Mouse (Mus musculus) layer of hippocampus, adult 2 months (tissue): ENCODE results near the gene Rsph1. TPM values are rescaled to one million over a fixed set of nuclear protein-coding genes. Genes with fewer than 3 reads are reported as not detected.

Source experiments
- DNase-seq, 2 experiments: peaks; one replicate each; pipeline ENCODE4 v3.0.0; 2022; ENCODE audit warnings: low spot score in 2 of 2
- H3K27ac ChIP-seq: fragments of 200-600 bp; 2 replicates; pipeline ENCODE4 v1.8.1; 2022
- H3K4me3 ChIP-seq: fragments of 200-600 bp; 2 replicates; pipeline ENCODE4 v1.8.1; 2022; ENCODE audit warnings: mild to moderate bottlenecking
- CTCF ChIP-seq: fragments of 200-600 bp; conservative IDR thresholded peaks from 2 replicates; pipeline ENCODE4 v1.8.1; 2022; ENCODE audit warnings: antibody characterized with exemption, mild to moderate bottlenecking, moderate library complexity
- total RNA-seq, 2 experiments: library from RNA; stranded (reverse); gene quantifications; 2 replicates each; pipeline ENCODE4 v1.2.3; 2021

Rsph1 gene
- total RNA-seq, 2 experiments from 2014 or later = 11.4 to 15.8 TPM

- TF ChIP-seq CTCF = no peak
- no peak overlapping the region for H3K4me3 ChIP-seq
- no peak for DNase-seq
- no peak overlapping the region for H3K27ac ChIP-seq
Measured at GRCm38 (mm10) chr17:31315046-31315792, 38.0 kb upstream of the Rsph1 start.

- Histone ChIP-seq H3K4me3 (no peak overlapping the region), H3K27ac (no peak overlapping the region)
- DNase-seq = no peak
- TF ChIP-seq CTCF = no peak
Measured at GRCm38 (mm10) chr17:31312648-31313047, 35.5 kb upstream of the Rsph1 start.

- TF ChIP-seq CTCF = no peak
Measured at GRCm38 (mm10) chr17:31311047-31311446, 33.9 kb upstream of the Rsph1 start.

GRCm38 (mm10) chr17:31309281-31309793 lies 32.2 kb upstream of the Rsph1 start:
- DNase-seq = no peak
- Histone ChIP-seq H3K4me3 (no peak overlapping the region), H3K27ac (no peak overlapping the region)
- no peak for TF ChIP-seq CTCF

More at GRCm38 (mm10) chr17:31311047-31311446, 33.9 kb upstream of the Rsph1 start:
- DNase-seq = no peak
- Histone ChIP-seq H3K4me3 (no peak overlapping the region), H3K27ac (no peak overlapping the region)

DNA sequence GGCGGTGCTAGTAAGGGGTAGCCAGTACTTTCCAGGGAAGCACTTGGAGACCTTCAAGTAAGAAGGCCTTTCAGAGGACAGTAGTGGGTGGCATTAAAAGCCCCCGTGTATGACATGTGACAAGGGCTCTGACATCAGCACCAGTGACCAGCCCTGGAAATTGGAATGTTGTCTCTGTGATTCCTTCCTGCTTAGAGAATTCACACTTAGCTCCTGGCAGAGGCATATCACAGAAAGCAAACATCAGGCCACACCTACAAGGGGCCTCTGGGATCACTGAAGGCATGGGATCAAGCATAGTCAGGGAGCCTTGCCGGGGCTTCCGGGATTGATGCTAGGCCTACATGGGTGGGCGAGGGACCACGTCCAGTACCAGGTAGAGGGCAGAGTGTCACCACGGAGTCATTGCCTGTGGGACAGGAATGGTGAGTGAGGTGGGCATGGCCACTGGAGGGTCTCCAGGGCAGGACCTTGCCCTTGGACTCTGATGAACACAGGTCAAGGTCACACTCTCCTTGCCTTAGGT lies 31.2 kb upstream of the Rsph1 start:
- no peak overlapping the region for H3K27ac ChIP-seq
- no peak for DNase-seq
- no peak overlapping the region for H3K4me3 ChIP-seq
- no peak for TF ChIP-seq CTCF

DNA sequence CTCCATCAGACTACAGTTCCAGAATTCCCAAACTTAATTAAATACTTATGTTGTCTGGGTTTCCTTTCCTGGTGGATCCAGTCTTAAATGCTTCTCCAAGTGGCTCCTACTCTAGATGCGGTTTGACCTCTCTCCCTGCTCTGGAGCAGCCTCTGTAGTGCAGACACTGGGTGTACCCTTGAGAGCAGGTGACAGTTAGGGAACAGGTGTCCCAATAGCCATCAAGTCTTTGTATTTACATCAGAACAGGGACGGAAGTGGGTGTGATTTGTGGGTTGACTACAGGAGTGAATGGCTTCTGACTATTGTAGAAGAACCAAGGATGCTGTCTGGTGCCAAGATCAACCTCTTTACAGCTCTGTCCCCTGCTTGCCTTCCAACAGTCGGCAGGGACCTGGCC lies 30.6 kb upstream of the Rsph1 start:
- no peak for TF ChIP-seq CTCF
- Histone ChIP-seq H3K27ac (no peak overlapping the region), H3K4me3 (no peak overlapping the region)
- no peak for DNase-seq

GRCm38 (mm10) chr17:31305776-31306120 lies 28.6 kb upstream of the Rsph1 start:
- TF ChIP-seq CTCF = no peak
- DNase-seq = no peak
- Histone ChIP-seq H3K27ac (no peak overlapping the region), H3K4me3 (no peak overlapping the region)

DNA sequence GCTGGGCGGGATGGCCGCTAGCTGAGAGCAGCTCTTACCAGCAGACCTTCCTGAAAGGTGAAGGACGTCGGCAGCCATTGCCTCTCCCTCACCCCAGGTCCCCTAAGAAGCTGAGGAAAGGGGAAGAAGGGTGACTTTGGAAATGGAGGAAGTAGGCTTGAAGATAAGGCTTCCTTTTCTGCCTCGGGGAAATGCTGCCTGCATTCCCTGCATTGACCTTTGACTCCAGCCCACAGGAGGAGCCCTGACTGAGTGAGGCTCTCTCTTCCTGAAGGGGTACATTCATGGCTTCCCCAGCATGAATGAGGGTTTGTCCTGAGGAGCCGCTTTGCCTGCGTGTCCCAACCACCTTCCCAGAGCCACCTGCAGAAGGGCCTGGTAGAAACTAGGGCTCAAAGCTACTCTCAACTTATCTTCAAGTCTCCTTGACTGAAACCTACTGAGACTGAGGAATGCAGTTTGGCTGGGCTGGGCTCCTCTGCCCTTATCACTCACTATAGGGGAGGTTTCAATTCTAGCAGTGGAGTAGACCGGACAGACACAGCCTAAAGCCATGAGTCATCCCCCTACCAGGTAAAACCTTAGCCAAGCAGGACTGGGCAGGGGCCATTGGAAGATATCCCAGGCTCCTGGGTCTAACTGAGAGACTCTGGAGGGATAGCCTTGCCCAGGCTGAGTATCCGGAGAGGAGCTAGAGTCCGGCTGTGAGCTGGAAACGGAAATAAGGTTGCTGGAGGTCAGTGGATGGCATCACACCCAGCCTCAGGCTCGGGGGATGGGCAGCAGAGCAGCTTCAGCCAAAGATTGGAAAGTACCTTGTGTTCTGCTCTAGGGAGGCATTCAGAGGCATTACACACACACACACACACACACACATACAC lies 28.0 kb upstream of the Rsph1 start:
- DNase-seq = no peak
- Histone ChIP-seq H3K4me3 (no peak overlapping the region), H3K27ac (no peak overlapping the region)
- TF ChIP-seq CTCF = no peak

GRCm38 (mm10) chr17:31303401-31303800 lies 26.2 kb upstream of the Rsph1 start:
- no peak for TF ChIP-seq CTCF
- no peak for DNase-seq
- no peak overlapping the region for H3K27ac ChIP-seq
- no peak overlapping the region for H3K4me3 ChIP-seq

GRCm38 (mm10) chr17:31300736-31301135 lies 23.6 kb upstream of the Rsph1 start:
- DNase-seq = no peak
- Histone ChIP-seq H3K27ac (no peak overlapping the region), H3K4me3 (no peak overlapping the region)
- no peak for TF ChIP-seq CTCF

- Histone ChIP-seq H3K27ac (no peak overlapping the region), H3K4me3 (no peak overlapping the region)
- DNase-seq = no peak
- TF ChIP-seq CTCF = no peak
Measured at GRCm38 (mm10) chr17:31299981-31300380, 22.8 kb upstream of the Rsph1 start.

DNA sequence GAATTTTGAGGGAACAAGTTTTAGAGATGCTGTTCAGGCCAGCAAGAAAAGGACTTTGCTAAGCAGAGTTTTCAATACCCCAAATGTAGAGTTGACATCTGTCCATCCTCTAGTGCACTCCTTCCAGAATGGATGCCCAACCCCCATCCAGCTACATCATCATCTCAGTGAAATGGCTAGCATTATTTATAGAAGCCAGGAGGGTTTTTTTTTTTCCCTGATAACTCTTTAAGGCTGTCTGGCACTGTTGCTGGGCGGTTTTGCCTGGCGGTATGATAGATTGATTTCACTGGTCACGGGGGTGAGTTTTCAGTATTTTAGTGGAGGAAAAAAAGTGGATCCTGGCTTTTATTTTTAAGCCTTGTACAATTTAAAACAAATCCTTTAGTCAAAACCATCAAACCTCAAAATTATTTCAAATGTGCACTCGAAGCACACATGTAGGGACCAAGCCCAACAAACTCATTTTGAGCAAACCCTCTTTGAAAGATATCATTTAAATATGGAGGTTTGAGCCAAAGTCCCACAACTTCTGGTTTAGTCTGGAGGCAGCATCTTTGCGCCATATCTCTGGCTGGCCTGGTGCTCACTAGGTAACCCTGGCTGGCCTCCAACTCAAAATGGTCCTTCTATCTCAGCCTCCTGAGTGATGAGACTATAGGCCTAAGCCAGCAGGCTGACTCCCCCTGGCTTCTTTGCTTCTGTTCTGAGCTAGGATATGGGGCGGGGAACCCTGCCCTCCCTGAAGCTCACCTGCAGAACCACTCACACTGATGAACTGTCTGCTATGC lies 21.4 kb upstream of the Rsph1 start:
- no peak for DNase-seq
- Histone ChIP-seq H3K27ac (no peak overlapping the region), H3K4me3 (no peak overlapping the region)
- no peak for TF ChIP-seq CTCF
